Mouse (Mus musculus) neural tube, embryonic 13.5 days (tissue): Measurements from ENCODE around the gene Aifm2. TPM values are rescaled to one million over a fixed set of nuclear protein-coding genes. Genes with fewer than 3 reads are reported as not detected.
A peak's percentile ranks its signal among the peaks of the same experiment; 100 is the strongest.

Source experiments
- ATAC-seq: fragments of 200-750 bp; cut with Nextera tagmentation; 2 replicates; pipeline ENCODE4 v1.8.0; 2017; ENCODE audit warnings: low read depth, mild to moderate bottlenecking, moderate TSS enrichment, moderate library complexity
- H3K27ac ChIP-seq: fragments of 300-500 bp; sonication (generic); replicated peaks from 2 replicates; pipeline ENCODE4 v1.5.1; 2015; ENCODE audit warnings: moderate library complexity, mild to moderate bottlenecking, inconsistent platforms
- H3K27me3 ChIP-seq: fragments of 300-500 bp; sonication (generic); 2 replicates; pipeline ENCODE4 v1.6.1; 2015; ENCODE audit warnings: mild to moderate bottlenecking, inconsistent platforms
- H3K36me3 ChIP-seq: fragments of 300-500 bp; sonication (generic); 2 replicates; pipeline ENCODE4 v1.6.1; 2015; ENCODE audit warnings: mild to moderate bottlenecking, inconsistent platforms
- H3K4me1 ChIP-seq: fragments of 300-500 bp; sonication (generic); replicated peaks from 2 replicates; pipeline ENCODE4 v1.6.1; 2015; ENCODE audit warnings: inconsistent platforms
- H3K4me2 ChIP-seq: fragments of 300-500 bp; sonication (generic); 2 replicates; pipeline ENCODE4 v1.6.1; 2015; ENCODE audit warnings: inconsistent platforms, mild to moderate bottlenecking, moderate library complexity
- H3K4me3 ChIP-seq: fragments of 300-500 bp; sonication (generic); 2 replicates; pipeline ENCODE4 v1.5.1; 2015; ENCODE audit warnings: mild to moderate bottlenecking, inconsistent platforms
- H3K9ac ChIP-seq: fragments of 300-500 bp; sonication (generic); 2 replicates; pipeline ENCODE4 v1.6.1; 2015; ENCODE audit warnings: moderate library complexity, mild to moderate bottlenecking, inconsistent platforms
- H3K9me3 ChIP-seq: fragments of 300-500 bp; sonication (generic); 2 replicates; pipeline ENCODE4 v1.6.1; 2016; ENCODE audit warnings: inconsistent platforms
- WGBS: fragments of 180-500 bp; shearing (Covaris S2); methylation state at CpG from one replicate; pipeline ENCODE4 v1.1.7; 2015; 5-methylcytosine and 5-hydroxymethylcytosine counted together
- polyA plus RNA-seq: library from polyadenylated mRNA; unstranded; fragments of >200 nt; fragmentation: Nextera tagmentation; extraction: Ambion mirVana; gene quantifications from 2 replicates; pipeline ENCODE4 v1.2.1, GENCODE M21; 2015

Gene Aifm2
- polyA plus RNA-seq, 1 experiment from 2014 or later = 10.7 TPM

GRCm38 (mm10) chr10:61722215-61722614 lies 7.2 kb downstream of the Aifm2 start:
- ATAC-seq = no peak
- Histone ChIP-seq H3K4me3 (no peak overlapping the region), H3K36me3 (no peaks in the 10 kb centered on the region), H3K4me1 (no peaks in the 10 kb centered on the region), H3K4me2 (no peak overlapping the region), H3K9ac (no peak overlapping the region), H3K27me3 (no peaks in the 10 kb centered on the region), H3K27ac (no peak overlapping the region), H3K9me3 (no peaks in the 10 kb centered on the region)
- WGBS = 74% methylated on average over 3 of the region's 3 CpGs

DNA sequence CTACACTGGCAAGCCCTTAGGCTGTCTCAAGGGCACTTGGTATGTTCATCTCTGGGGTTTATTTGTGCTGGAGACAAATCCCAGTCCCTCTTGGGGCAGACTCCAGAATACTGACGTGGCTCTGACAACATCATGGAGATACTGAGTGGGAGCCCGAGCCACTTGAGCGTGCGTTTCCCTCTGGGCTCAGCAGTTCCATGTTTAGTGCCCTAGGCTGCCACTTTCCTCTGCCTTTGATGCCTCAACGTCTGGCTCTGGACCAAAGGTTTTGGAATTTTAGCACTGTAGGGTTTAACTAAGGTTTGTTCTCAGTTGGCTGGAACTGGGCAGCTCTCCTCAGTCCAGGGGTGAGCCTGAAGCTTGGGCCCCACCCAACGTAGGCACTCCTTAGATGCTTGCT lies 8.2 kb downstream of the Aifm2 start:
- H3K27ac ChIP-seq = no peak overlapping the region
- no peak overlapping the region for H3K4me2 ChIP-seq
- no peaks in the 10 kb centered on the region for H3K36me3 ChIP-seq
- no peaks in the 10 kb centered on the region for H3K4me1 ChIP-seq
- H3K4me3 ChIP-seq = no peak overlapping the region
- H3K9me3 ChIP-seq = no peaks in the 10 kb centered on the region
- H3K27me3 ChIP-seq = no peaks in the 10 kb centered on the region
- no peak for ATAC-seq
- WGBS = 70% methylated on average over 6 of the region's 6 CpGs
- H3K9ac ChIP-seq = no peak overlapping the region

DNA sequence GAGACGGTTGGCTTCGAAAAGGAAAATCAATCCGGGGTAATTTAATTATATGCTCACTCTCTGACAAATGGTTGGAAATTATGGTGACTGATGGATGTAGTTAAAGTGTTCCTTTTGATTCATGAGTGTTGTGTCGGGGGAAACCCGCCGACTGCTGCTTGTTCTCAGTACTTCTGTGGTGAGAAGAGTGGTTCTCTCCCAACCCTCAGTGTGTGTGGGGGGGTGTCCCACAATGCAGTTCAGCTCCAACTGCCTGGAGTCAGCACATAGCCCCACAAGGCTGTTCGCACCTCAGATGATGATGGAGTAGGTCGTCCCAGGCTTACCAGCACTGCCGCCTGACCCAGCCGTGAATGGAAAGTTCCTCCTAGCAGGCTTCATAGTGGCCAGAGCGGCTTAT lies 14.1 kb downstream of the Aifm2 start:
- WGBS = 54% methylated on average over 11 of the region's 11 CpGs
- no peak overlapping the region for H3K4me3 ChIP-seq
- no peak overlapping the region for H3K4me2 ChIP-seq
- no peak overlapping the region for H3K9ac ChIP-seq
- 0 out of 2 replicates have a peak, but pooled peaks cover 5% of the 10 kb centered on the region for H3K36me3 ChIP-seq
- ATAC-seq = peak; percentile 33; the same call in 1 of the 2 replicates
- H3K4me1 ChIP-seq = no peaks in the 10 kb centered on the region
- no peak overlapping the region for H3K27ac ChIP-seq
- H3K9me3 ChIP-seq = no peaks in the 10 kb centered on the region
- no peaks in the 10 kb centered on the region for H3K27me3 ChIP-seq

- 91% methylated on average over 6 of the region's 6 CpGs for WGBS
- Histone ChIP-seq H3K36me3 (0 out of 2 replicates have a peak, but pooled peaks cover 5% of the 10 kb centered on the region), H3K4me1 (no peaks in the 10 kb centered on the region), H3K9ac (no peak overlapping the region), H3K4me2 (no peak overlapping the region), H3K4me3 (no peak overlapping the region), H3K9me3 (no peaks in the 10 kb centered on the region), H3K27me3 (no peaks in the 10 kb centered on the region), H3K27ac (no peak overlapping the region)
- no peak for ATAC-seq
Measured at GRCm38 (mm10) chr10:61730171-61730570, 15.1 kb downstream of the Aifm2 start.

DNA sequence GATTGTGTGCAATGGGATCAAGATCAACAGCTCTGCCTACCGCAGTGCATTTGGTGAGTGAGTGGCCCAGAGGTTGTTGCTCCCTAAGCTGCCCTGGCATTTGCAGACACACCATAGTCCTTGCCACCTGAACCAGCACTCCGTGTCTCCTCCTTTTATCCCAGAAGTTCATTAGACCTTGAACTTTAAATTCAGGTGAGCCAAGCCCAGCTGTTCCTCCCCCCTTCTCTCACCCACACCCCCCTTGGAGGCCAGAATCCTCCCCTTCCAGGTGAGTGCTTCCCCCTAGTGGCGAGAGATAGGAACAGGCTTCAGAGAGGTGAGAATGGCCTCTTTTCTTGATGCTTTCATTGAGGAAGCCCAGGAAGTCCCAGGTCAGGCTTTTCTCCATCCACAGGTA lies 19.3 kb downstream of the Aifm2 start:
- Histone ChIP-seq H3K27me3 (no peaks in the 10 kb centered on the region), H3K27ac (no peak overlapping the region), H3K4me3 (no peak overlapping the region), H3K36me3 (peaks cover 27% of the 10 kb centered on the region), H3K4me1 (no peaks in the 10 kb centered on the region), H3K9ac (no peak overlapping the region), H3K9me3 (no peaks in the 10 kb centered on the region), H3K4me2 (no peak overlapping the region)
- 45% methylated on average over 3 of the region's 3 CpGs for WGBS
- ATAC-seq = no peak; the same call in 1 of the 2 replicates

DNA sequence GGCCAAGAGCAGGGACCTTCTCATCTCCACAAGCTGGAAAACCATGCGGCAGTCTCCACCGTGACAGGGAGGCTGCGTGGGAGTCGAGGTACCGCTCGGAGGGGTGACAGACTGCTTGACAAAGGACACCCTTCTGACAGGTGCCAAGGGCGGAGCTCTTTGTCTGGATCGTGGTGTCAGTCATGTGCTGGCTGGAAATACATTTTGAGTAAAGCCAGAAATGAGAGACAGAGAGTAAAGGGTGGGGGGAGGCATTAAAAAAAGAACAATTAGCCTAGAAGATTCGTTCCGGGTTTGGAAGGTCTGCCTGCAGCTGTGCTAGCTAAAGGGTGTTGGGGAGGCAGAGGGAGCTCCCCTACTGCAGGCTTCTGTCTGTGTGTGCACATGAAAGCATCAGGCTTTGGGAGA lies 21.6 kb downstream of the Aifm2 start:
- H3K4me2 ChIP-seq = no peak overlapping the region
- H3K4me3 ChIP-seq = no peak overlapping the region
- ATAC-seq = no peak
- 75% methylated on average over 10 of the region's 10 CpGs for WGBS
- peaks cover 45% of the 10 kb centered on the region for H3K36me3 ChIP-seq
- no peaks in the 10 kb centered on the region for H3K4me1 ChIP-seq
- peak overlapping the region; percentile 23; the same call in 1 of the 2 replicates for H3K27ac ChIP-seq
- no peaks in the 10 kb centered on the region for H3K9me3 ChIP-seq
- no peaks in the 10 kb centered on the region for H3K27me3 ChIP-seq
- H3K9ac ChIP-seq = no peak overlapping the region

DNA sequence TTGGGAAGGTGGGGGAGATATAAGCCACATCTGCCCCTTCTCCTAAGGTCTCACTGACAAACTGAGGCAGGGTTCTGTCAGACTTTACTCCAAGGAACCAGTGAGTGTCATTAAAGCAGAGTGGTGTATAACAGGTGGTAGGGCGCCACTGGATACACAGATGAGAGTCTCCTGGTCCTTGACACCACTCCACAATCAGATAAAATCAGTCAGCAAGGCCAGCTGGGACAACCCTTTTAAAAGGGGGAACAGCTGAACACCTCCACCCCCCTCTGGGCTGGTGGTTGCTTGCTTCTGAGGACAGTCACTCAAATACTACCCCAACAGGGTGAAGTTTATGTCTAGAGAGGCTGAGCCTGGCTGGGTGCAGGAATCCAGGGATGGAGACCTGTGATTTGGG lies 22.5 kb downstream of the Aifm2 start:
- WGBS = 100% methylated on average over 1 of the region's 1 CpGs
- no peak overlapping the region for H3K9ac ChIP-seq
- no peak overlapping the region for H3K4me2 ChIP-seq
- no peaks in the 10 kb centered on the region for H3K27me3 ChIP-seq
- no peaks in the 10 kb centered on the region for H3K9me3 ChIP-seq
- no peaks in the 10 kb centered on the region for H3K4me1 ChIP-seq
- H3K4me3 ChIP-seq = no peak overlapping the region
- ATAC-seq = no peak
- H3K36me3 ChIP-seq = peaks cover 54% of the 10 kb centered on the region
- H3K27ac ChIP-seq = no peak overlapping the region

DNA sequence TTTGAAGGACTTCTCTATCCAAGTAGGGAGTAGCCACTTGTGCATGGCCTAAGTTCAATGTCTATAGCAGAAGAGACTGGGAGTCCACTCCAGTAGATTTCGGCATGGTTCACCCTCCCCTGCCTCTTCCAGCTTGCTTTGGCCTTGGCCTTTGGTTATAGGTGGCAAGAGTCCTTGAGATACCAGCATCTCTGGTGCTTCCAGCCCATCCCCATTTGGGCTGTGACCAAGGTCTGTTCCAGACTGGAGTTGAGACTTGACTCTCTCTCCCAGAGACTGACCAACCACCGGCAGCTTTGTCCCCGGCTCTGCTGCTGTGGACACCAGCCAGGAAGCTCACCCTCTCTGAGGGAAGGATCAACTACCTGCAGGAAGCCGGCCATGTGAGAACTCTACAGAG lies 23.1 kb downstream of the Aifm2 start:
- H3K4me2 ChIP-seq = no peak overlapping the region
- no peaks in the 10 kb centered on the region for H3K9me3 ChIP-seq
- peaks cover 60% of the 10 kb centered on the region for H3K36me3 ChIP-seq
- H3K27me3 ChIP-seq = no peaks in the 10 kb centered on the region
- 94% methylated on average over 4 of the region's 4 CpGs for WGBS
- no peaks in the 10 kb centered on the region for H3K4me1 ChIP-seq
- no peak overlapping the region for H3K4me3 ChIP-seq
- no peak overlapping the region for H3K27ac ChIP-seq
- no peak for ATAC-seq
- no peak overlapping the region for H3K9ac ChIP-seq

- Histone ChIP-seq H3K4me1 (no peaks in the 10 kb centered on the region), H3K4me2 (no peak overlapping the region), H3K9ac (no peak overlapping the region), H3K9me3 (peaks cover 4% of the 10 kb centered on the region; the same call in 1 of the 2 replicates), H3K4me3 (no peak overlapping the region), H3K27me3 (no peaks in the 10 kb centered on the region), H3K36me3 (peaks cover 91% of the 10 kb centered on the region), H3K27ac (no peak overlapping the region)
- WGBS = 90% methylated on average over 1 of the region's 1 CpGs
- no peak for ATAC-seq
Measured at GRCm38 (mm10) chr10:61741306-61741705, 26.2 kb downstream of the Aifm2 start.

DNA sequence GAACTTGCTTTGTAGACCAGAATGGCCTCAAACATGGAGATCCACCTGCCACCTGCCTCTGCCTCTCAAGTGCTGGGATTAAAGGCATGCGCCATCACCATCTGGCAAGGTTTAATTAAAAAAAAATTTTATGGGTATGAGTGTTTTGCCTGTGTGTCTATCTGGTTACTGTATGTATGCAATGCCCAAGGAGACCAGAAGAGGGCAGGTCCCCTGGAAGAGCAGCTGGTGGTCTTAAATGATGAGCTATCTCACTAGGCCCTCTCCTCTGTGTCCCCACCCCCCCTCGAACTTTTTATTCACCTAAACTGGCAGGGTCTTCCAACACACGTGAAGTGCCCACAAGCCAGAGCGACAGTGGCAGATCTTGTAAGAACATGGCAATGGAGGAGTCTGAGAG lies 26.8 kb downstream of the Aifm2 start:
- no peaks in the 10 kb centered on the region for H3K27me3 ChIP-seq
- no peak for ATAC-seq
- H3K4me3 ChIP-seq = no peak overlapping the region
- H3K4me2 ChIP-seq = no peak overlapping the region
- H3K27ac ChIP-seq = no peak overlapping the region
- H3K36me3 ChIP-seq = peaks cover 97% of the 10 kb centered on the region
- no peaks in the 10 kb centered on the region for H3K4me1 ChIP-seq
- 82% methylated on average over 4 of the region's 4 CpGs for WGBS
- no peak overlapping the region for H3K9ac ChIP-seq
- peaks cover 4% of the 10 kb centered on the region; the same call in 1 of the 2 replicates for H3K9me3 ChIP-seq

GRCm38 (mm10) chr10:61742336-61742735 lies 27.3 kb downstream of the Aifm2 start:
- H3K27ac ChIP-seq = no peak overlapping the region; the same call in 1 of the 2 replicates
- no peak overlapping the region for H3K4me2 ChIP-seq
- no peak for ATAC-seq
- no peaks in the 10 kb centered on the region for H3K4me1 ChIP-seq
- no peak overlapping the region for H3K4me3 ChIP-seq
- H3K36me3 ChIP-seq = peaks cover 100% of the 10 kb centered on the region
- 96% methylated on average over 8 of the region's 8 CpGs for WGBS
- H3K27me3 ChIP-seq = no peaks in the 10 kb centered on the region
- peaks cover 4% of the 10 kb centered on the region; the same call in 1 of the 2 replicates for H3K9me3 ChIP-seq
- H3K9ac ChIP-seq = no peak overlapping the region

- Histone ChIP-seq H3K4me3 (no peak overlapping the region), H3K4me1 (no peaks in the 10 kb centered on the region), H3K9ac (no peak overlapping the region), H3K4me2 (no peak overlapping the region), H3K9me3 (peaks cover 4% of the 10 kb centered on the region; the same call in 1 of the 2 replicates), H3K27ac (no peak overlapping the region), H3K27me3 (no peaks in the 10 kb centered on the region), H3K36me3 (peaks cover 99% of the 10 kb centered on the region)
- WGBS = 94% methylated on average over 4 of the region's 4 CpGs
- ATAC-seq = no peak
Measured at GRCm38 (mm10) chr10:61745133-61745532, 30.1 kb downstream of the Aifm2 start.

DNA sequence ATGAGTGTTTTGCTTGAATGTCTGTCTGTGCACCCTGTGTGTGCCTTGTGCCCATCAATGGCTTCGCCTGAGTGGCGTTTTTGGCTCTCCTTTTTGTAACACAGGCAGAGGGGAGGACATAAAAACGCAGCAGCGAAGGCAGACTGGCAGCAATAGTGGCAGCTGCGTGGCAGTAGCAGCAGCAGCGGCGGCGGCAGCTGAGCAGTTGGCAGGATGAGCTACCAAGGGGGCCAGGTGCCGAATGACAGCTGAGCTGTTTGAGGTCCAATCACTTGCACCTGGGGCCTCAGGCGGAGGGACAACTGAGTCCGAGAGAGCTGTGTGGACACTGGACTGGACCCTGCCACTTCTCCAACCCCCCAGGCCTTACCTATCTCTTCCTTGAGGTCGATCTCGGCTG lies 32.2 kb downstream of the Aifm2 start:
- H3K27ac ChIP-seq = 0 out of 2 replicates have a peak overlapping the region, but pooled peaks have one; percentile 38
- no peaks in the 10 kb centered on the region for H3K27me3 ChIP-seq
- WGBS = 82% methylated on average over 13 of the region's 13 CpGs
- no peak for ATAC-seq
- peaks cover 99% of the 10 kb centered on the region for H3K36me3 ChIP-seq
- H3K4me2 ChIP-seq = no peak overlapping the region
- H3K4me1 ChIP-seq = no peaks in the 10 kb centered on the region
- H3K9me3 ChIP-seq = peaks cover 4% of the 10 kb centered on the region; the same call in 1 of the 2 replicates
- H3K9ac ChIP-seq = no peak overlapping the region
- H3K4me3 ChIP-seq = no peak overlapping the region
